Mouse (Mus musculus): Measurements from ENCODE around the gene Hoxa7.

Gene Hoxa7

DNA sequence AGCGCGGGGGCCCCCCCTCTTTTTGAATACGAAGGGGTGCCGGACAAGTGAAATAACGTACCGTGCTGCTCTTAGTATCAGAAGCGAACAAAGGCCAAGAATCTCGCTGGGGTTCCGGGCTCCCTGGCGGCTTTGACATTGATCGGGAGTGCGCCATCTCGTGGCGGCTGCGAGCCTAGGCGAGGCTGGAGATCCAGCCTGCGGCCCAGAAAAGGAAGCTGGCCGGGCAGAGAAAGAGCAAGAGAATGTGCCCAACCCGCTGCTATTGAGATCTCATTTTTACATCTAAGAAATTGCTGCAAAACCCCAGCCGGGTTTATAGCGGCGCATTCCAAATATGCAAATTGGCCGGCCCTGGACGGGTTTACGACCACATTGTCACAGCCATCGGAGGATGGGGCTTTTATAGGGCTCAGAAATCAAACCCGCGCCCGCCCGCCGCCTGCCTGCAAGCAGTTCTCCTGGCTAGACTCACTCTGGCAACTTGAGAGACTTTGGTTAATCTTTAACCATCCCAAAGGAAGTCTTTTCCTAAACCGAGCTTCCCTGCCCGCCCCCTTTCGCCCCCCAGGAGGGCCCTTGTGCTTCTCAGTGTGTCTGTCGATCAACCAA is 18.8 kb upstream of the Hoxa7 start, which contains the start of gene Hoxa10:
TSS of gene Hoxa10 (minus strand) at position 466 of the 612 bp plus-strand sequence.
- in situ Hi-C loops (cut with MboI) = loop anchor here (25.0 kb wide), 1 partner anchor 1428 kb away; no protein-coding TSS in a partner anchor

DNA sequence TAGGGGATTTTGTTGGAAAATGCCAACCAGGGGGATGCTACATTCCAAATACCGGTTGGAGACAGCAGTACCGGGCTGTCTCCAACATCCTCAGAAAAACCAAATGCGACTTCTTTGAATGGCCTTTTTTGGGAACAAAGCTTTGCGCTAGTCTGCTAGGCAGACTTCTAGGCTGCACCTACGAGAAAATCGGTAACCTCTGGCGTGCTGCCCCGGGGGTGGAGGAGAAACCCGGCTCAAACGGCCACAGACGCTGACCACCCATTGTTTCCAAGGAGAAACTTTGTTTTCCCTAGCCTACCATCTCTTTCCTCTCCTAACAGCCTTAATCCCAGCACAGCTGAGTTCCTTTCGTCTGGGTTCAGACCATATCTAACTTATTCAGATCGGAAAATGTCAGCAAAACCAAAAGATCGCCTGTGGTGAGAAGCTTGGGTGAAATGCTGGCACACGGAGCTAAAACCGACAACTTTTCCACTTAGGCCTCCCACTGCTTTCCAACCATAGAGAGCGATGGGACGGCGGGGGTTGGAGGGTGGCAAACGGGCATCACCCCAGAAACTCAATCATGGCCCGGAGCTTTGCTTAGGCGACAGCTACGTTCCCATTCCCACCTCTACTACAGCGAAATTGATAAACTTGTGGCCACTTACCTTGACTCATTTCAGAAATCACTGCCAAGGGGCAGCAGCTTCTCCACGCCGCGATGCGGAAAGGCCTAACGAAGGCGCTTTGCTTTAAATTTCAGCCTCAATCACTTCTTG is 18.2 kb upstream of the Hoxa7 start:
- in situ Hi-C loops (cut with MboI) = loop anchor here (25.0 kb wide), 1 partner anchor 1428 kb away; no protein-coding TSS in a partner anchor

DNA sequence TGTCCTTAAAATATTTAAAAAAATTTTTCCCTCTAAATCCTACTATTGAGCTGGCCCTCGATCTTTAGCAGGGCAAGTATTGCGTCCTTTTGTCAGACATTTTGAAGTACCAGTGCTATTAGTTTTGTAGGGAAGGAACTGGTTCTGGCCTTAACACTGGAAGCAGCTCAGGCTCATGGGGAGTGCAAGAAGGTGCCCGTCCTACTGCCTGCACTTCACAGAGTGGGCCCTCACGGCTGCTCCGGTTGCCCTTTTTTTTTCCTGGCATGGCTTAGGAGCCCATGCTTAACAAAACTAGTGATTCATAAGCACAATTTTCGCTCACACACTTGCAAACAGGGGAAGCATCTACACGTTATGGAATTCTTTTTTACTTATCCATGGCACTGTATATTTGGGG is 17.3 kb upstream of the Hoxa7 start:
- in situ Hi-C loops (cut with MboI) = loop anchor here (25.0 kb wide), 1 partner anchor 1427 kb away; no protein-coding TSS in a partner anchor

DNA sequence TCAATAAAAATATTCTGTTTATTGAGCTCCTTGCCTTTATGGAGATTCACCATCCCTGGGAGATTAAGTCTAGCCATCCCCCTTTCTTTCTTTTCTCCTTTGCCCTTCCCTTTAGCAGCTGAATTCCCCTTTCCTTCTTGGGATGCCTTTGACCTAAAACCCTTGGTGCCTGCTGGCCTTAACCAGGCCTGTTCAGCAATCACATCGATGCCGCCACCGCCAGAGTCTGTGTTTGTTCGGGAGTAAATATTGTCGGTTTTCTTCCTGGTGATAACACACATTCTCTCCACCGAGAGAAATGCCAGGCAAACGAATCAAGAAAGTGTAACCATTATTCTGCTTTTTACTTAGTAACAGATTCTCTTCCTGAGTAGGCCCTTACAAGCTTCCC is 16.5 kb upstream of the Hoxa7 start:
- in situ Hi-C loops (cut with MboI) = loop anchor here (25.0 kb wide), 1 partner anchor 1426 kb away; no protein-coding TSS in a partner anchor

DNA sequence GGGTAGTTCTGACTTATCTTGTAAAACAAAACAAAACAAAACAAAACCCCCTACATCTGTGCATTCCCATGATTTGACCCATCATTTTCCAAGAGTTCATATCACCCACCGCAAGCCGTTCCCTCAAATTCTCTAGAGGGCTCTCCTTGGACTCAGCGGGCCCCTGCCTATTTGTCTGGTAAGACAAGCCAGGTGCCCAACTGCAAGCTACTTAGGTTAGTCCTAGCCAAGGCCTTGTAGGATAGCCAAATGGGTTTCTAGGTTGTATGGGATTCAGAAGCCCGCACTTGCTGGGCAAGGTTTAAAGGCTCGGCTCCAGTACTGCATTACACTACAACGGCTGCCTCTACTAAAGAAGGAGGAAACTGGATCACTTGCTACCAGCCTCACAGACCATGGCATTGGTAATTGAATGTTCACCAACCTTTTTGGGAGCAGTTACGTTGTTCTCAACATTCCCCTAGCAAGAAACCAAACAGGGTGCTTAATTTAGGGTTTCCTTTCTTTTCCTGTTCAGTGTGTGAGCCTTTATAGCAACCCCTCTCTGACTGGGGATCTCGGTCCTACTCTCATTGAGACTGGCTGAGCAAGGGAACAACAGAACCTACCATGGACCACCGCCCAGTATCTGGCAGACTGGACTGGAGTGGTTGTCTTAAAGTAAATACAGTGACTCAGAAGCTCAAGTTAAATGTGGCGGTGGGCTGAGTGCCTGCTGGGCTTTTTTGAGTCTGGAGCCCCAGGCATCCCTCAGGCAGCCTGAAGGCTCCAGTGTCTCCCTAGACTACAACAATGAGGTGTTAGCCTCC is 15.9 kb upstream of the Hoxa7 start:
- in situ Hi-C loops (cut with MboI) = loop anchor here (25.0 kb wide), 1 partner anchor 1425 kb away; no protein-coding TSS in a partner anchor

DNA sequence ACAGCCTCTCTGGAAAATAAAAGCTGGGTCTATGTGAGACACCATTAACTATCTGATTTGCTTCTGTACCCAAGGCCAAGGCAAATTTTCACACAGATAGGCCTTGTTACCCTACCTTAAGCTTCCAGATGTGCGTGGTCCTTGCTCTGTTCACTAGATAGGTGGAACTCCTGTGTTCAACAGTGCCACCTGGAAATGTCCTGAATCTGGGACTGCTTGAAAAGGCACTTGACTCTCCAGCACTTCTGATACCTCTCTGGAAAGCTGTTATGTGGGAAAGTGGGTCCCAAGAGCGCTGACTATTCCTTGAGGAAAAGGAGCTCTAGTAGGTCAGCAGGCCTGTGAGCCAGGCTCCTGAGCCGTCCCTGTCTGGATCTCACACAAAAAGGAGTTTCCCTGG is 15.2 kb upstream of the Hoxa7 start:
- in situ Hi-C loops (cut with MboI) = loop anchor here (25.0 kb wide), 1 partner anchor 1425 kb away; no protein-coding TSS in a partner anchor

DNA sequence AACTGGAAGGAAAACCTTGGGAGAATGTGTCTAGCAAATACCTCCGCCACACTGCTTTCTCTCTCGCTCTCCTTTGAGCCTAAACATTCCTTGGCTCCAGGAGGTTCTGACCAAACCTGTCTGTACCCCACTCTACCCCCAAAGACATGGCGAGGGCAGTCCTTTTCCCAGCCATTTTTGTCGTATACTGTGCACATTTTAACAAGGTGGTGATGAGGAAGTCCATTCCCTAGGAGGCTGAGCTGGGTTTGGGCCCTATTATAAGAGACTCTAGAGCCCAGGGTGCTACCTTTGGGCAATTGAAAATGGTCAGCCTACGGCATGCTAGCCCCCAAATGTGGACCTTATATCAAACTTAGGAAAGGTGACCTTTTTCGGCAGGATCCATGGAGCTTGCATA is 14.2 kb upstream of the Hoxa7 start:
- in situ Hi-C loops (cut with MboI) = loop anchor here (25.0 kb wide), 1 partner anchor 1424 kb away; no protein-coding TSS in a partner anchor

DNA sequence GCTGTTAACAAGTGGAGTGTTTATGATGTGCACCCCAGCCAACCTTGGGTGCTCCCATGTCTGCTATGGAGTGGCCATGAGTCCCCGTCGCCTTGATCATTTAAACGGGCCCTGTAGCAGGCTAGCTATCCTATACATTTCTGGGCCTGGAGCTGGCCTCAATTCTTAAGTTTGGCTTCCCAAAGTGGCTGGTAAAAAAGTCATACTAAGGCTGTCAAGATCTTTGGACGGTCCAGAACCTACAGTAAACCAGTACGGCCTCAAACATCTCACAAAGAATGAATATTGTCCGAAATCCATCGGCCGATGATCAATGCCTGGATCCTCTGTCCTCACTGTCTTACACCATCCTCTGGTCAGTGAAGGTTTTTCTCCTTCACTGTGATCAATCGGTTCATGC is 13.6 kb upstream of the Hoxa7 start:
- in situ Hi-C loops (cut with MboI) = loop anchor here (25.0 kb wide), 1 partner anchor 1423 kb away; no protein-coding TSS in a partner anchor

DNA sequence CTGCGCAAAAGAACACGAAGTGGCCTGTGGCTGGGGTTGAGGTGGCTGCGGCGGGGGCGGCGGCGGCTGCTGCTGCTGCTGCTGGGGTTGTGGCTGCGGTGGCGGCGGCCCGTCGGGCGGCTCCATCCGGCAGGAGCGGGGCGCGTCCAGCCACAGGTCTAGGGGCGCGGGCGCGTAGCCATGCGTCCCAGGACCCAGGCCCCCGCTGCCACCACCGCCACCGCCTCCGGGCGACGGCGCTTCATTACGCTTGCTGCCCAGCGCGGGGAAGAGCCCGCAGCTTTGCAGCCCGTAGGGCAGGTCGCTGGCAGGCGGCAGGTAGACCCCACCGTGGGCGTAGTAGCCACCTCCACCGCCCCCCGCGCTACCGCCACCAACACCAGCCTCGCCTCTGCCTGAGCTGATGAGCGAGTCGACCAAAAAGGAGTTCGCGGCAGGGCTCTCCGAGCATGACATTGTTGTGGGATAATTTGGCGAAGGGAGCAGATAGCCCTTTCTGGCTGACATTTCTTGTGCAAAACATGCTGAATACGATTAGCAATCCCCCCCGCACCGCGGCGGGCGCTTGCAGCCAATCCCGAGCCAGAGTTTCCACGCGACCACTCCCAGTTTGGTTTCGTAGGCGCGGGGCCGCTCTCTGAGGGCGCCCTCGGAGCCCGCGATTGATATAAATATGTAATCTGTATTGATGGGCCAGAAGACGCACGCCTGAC is 12.9 kb upstream of the Hoxa7 start:
- in situ Hi-C loops (cut with MboI) = loop anchor here (25.0 kb wide), 1 partner anchor 1422 kb away; no protein-coding TSS in a partner anchor

DNA sequence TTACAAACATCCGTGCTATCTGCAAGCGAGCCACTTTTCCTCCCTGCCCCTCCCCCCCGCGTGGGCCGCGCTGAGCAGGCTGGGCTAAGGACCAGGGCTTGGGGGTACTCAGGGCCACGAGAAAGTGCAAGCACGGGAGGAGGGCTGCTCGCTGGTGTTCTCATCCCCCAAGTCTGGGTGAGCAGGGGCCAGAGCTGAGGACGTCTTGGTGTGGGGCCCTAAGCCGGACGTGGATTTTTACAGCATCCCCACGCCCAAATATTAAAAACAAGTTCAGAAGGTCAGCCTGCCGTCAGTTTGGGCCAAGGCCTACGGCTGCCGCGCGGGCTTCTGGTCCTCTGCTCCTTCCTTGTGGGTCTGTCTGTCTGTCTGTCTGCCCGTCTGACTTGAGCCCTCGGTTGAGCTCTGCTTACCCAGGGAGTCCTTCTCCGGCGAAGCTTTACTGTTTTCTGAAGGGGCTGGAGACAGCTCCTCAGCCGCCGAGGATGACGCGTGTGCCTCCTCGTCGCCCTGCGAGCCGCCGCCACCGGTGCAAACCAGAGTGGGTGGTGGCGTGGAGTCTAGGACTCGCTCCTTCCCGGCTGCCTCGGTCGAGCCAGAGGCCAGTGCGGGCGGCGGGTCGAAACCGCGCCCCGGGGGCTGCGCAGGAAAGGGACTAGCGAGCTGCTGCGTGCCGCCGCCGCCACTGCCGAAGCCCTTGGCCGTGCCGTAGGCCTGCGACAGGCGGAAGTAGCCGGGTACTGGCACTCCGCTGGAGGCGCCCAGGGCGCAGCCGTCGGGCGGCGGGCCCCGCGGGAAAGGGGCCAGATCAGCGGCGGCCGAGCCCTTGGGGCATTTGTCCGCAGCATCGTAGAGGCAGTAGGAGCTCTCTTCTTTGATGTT is 12.1 kb upstream of the Hoxa7 start:
- in situ Hi-C loops (cut with MboI) = loop anchor here (25.0 kb wide), 1 partner anchor 1421 kb away; no protein-coding TSS in a partner anchor

DNA sequence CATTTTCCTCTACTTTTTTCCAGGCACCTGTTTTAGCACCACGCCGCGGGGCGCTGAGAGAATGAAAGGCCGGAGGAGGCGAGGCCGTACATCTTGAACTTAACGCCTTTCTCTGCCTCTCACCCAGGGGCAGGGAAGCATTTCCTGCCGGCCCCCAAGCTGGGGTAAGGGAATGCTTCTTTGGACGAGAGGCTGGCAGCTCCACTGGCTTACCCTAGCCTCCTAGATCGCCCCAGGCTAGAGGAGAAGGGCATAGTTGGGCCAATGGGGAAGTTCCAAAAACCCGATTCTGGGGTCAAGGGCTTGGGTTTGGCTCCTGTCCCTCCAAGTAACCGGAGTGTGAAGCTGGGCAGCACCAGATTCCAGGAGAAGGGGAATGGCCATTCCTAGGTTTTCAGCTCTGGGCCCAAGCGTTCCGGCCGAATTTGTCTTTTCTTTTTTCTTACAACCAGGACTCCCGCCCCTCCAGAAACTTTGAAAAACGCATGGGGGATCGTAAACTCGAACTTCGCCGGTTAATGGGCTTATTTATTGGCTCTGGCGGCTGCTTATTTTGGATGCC is 11.4 kb upstream of the Hoxa7 start:
- in situ Hi-C loops (cut with MboI) = loop anchor here (25.0 kb wide), 1 partner anchor 1421 kb away; no protein-coding TSS in a partner anchor

DNA sequence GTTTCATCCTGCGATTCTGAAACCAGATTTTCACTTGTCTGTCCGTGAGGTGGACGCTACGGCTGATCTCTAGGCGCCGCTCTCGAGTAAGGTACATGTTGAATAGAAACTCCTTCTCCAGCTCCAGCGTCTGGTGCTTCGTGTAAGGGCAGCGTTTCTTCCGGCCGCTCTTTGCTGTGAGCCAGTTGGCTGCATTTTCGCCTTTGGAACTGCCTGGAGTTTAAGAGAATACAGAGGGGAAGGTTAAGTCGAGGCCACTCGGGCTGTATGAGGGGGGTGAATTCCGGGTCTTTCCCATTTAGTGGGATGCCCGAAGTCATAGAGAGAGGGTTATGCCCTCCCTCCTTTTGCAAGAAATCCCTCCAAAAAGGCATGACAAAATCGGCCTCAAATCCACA is 10.9 kb upstream of the Hoxa7 start:
- in situ Hi-C loops (cut with MboI) = loop anchor here (25.0 kb wide), 1 partner anchor 1420 kb away; no protein-coding TSS in a partner anchor

DNA sequence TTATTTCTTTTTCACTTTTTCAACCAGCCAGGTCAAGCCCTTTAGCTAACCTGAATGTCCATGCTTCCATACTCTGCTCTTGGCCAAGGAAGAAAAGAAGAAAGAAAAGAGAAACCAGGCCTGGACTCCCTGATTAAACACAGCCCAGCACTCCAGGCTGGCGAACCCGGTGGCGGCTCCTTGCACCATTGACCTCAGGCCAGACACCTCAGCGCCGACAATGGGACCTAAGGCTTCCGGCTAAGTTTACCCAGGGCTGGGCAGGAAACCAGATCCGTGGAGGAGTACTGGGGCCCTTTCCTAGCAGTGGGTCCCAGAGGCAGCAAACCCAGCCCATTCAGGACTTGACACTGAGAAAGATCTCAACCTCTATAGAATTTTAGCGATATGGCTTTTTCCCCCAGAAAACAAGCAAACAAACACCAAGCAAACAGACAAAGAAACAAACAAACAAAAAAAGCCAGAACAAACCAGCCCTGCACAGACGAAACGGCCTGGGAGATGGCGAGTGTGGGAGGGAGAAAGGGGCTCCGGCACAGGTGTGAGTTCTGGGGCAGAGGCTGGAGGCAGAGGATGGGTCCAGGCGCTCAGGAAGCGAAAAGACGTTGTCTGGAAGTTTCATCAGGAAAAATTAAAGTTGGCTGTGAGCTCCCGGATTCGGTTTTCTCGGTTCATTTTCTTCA is 10.4 kb upstream of the Hoxa7 start:
- in situ Hi-C loops (cut with MboI) = loop anchor here (25.0 kb wide), 1 partner anchor 1420 kb away; no protein-coding TSS in a partner anchor

DNA sequence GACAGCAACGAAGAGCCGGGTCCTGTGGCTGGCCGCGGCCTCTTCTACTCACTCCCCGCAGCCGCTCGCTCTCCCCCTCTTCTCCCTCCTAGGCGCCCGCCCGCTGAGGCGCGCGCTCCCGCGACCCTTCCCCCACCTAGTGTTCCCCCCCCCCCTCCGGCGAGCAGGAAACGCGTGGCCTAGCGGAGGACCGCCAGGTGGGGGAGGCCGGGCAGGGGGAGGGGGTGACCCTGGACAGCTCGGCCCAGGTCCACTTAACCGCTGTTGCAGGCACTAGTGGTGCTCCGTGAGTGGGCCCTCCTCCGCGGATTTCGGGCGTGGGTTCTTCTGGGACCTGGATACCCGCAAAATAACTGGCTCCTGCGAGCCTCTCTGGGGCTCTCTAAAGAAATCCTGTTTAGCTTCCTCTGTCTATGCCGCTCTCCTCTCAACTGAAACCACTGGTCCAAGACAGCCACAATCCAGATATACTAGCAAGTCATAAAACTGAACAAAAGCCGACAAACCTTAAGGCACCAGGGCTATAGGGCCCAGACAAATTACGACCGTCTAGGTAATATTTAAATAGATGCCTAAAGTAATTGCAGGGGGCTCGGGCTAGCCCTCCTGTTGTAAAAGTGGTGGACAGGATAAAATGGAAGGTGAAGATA is 9.0 kb upstream of the Hoxa7 start, which contains the start of gene Hoxa9:
TSS of gene Hoxa9 (minus strand) at position 574 of the 650 bp plus-strand sequence.
- in situ Hi-C loops (cut with MboI) = loop anchor here (25.0 kb wide), 1 partner anchor 1418 kb away; no protein-coding TSS in a partner anchor

DNA sequence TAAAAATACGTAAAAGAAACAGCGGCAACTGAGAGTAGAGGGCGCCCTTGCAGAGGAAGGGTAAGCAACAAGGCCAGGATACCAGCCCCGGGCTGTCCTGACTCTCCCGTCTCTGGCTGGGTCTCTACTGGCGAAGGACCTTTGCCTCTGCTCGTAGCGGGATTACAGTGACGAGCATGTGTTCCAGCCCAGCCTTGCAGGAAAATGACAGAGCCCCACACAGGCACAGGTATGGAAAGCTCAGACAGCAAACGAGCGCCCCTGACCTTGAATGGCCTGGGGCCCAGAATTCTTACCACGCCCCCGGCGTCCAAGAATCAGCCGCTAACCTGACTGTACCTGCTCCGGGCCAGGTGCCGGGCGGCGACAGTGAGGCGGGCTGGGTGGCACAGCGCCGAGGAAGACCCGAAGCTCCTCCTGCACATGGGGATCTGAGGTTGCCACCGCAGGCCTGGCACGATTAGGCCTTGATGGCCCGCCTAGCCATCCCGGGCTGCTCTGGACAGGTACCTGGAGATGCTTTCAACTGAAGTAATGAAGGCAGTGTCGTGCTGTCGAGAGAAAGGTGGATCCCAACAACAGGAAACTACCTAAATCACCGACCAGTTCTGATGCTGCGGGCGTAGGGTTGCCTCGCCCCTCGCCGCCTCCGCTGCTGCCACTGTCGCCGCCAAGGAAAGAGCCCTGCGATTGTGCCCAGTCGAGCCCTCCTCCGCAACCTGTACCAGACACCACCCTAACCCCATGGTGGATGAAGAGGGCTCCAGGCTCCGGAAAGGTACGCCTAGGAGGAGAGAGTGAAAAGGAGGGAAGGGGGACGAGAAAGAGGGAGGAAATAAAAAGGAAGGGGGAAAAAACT is 8.1 kb upstream of the Hoxa7 start:
- in situ Hi-C loops (cut with MboI) = loop anchor here (5.0 to 25.0 kb wide), 4 partner anchors 645 to 1417 kb away; no protein-coding TSS in a partner anchor

DNA sequence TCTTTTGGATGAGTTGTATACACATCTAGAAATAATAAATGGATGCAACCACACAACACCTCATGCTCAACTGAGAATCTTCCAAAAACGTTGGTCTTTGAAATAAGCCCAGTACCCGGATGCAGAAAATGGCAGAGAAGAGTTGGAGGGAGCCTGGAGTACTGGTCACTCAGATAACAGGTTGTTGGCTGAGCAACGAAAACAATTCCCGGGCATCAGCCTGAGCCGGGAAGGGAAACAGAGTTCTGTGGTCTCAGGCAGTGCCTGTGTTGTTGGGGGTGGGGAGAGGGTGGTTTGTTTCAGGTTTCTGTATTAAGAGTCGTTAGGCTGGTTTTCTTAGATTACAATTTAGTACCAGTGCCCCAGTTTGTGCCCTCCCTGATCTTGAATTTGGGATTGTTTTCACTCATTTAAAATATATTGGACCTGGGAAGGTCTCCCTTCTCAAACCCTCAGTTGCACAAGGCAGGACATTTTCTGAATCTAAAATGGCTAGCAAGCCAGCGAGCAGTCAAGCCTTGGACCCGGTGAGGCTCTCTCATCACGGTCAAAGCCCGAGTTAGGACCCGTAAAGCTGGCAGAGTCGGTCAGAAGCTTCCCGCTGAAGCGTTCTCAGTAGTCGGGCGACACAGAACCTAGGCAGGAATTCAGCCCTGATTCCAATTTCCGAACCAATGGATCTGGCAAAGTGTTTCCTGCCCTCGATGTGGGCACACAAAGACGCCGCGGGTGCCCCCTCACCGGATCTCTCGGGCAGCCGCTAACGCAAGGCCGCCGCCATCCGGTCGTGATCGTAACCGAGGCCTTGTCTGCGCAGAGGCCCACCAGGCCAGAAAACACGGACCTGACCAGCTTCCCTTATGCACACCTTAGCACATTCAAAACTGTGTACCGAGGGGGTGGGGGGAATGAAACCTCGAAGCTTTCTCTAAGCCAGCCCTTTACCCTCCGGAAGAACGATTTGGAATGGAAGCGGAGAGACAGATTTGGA is 7.1 kb upstream of the Hoxa7 start:
- in situ Hi-C loops (cut with MboI) = loop anchor here (5.0 to 25.0 kb wide), 4 partner anchors 644 to 1416 kb away; no protein-coding TSS in a partner anchor

Data from mature B cell (primary cell).